Mouse (Mus musculus): ENCODE data around the gene Pik3ip1. TPM values are rescaled to one million over a fixed set of nuclear protein-coding genes. Genes with fewer than 3 reads are reported as not detected.

The Pik3ip1 gene
- polyA plus RNA-seq, 1 experiment from 2014 or later: 10.6 TPM

- Histone ChIP-seq H3K9ac (replicated peaks; ENCODE audit: low read length) (peak overlapping the region; percentile 41), H3K4me1 (ENCODE audit: control insufficient read depth, insufficient read depth, low read length) (peaks cover 4% of the 10 kb centered on the region), H3K27me3 (ENCODE audit: control insufficient read depth, insufficient read depth, low read length) (no peaks in the 10 kb centered on the region), H3K36me3 (replicated peaks; ENCODE audit: control insufficient read depth, insufficient read depth, low read depth, low read length) (no peaks in the 10 kb centered on the region), H3K9me3 (replicated peaks; ENCODE audit: control insufficient read depth, low read length) (no peaks in the 10 kb centered on the region), H3K27ac (replicated peaks; ENCODE audit: low read depth, low read length) (peak overlapping the region; percentile 4), H3K4me2 (ENCODE audit: low read depth, low read length) (peak overlapping the region; percentile 10; the same call in 1 of the 2 replicates), H3K4me3 (ENCODE audit: low read depth, low read length) (no peak overlapping the region)
- peak; percentile 70 for DNase-seq (ENCODE audit: low spot score)
- 10% methylated on average over 7 of the region's 7 CpGs for WGBS
- ATAC-seq (replicated peaks; ENCODE audit: insufficient number of reproducible peaks, low FRiP score, low TSS enrichment, low read depth): peak; percentile 36; the same call in 1 of the 2 replicates
These were observed 44.1 kb downstream of the Pik3ip1 start for GRCm38 (mm10) chr11:3374293-3374645.

- ATAC-seq (replicated peaks; ENCODE audit: insufficient number of reproducible peaks, low FRiP score, low TSS enrichment, low read depth) (no peak), DNase-seq (ENCODE audit: low spot score) (peak; percentile 61)
- Histone ChIP-seq H3K4me3 (ENCODE audit: low read depth, low read length) (no peak overlapping the region), H3K36me3 (replicated peaks; ENCODE audit: control insufficient read depth, insufficient read depth, low read depth, low read length) (no peaks in the 10 kb centered on the region), H3K27ac (replicated peaks; ENCODE audit: low read depth, low read length) (peak overlapping the region; percentile 4), H3K4me1 (ENCODE audit: control insufficient read depth, insufficient read depth, low read length) (peaks cover 4% of the 10 kb centered on the region), H3K4me2 (ENCODE audit: low read depth, low read length) (no peak overlapping the region), H3K27me3 (ENCODE audit: control insufficient read depth, insufficient read depth, low read length) (no peaks in the 10 kb centered on the region), H3K9ac (replicated peaks; ENCODE audit: low read length) (no peak overlapping the region), H3K9me3 (replicated peaks; ENCODE audit: control insufficient read depth, low read length) (no peaks in the 10 kb centered on the region)
- 42% methylated on average over 12 of the region's 12 CpGs for WGBS
These were observed 44.5 kb downstream of the Pik3ip1 start for GRCm38 (mm10) chr11:3374741-3375140.

DNA sequence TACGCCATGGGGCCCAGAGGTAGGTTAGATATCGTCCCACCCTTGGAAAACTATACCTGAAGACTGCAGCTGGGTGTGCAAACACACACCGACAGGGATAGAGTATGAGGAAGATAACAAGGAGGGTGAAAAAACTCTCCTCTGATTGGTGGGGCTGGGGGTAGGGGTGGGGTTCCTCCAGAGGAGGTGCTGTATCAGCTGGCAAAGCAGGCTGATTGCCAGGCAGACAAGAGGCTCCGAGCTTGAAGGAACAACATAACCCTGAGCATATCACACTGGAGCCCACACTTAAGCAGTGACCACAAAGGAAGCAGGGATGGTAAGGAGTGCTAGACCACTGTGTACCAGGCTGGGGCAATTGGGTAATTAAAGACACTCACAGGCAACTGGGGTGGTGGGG lies 49.2 kb downstream of the Pik3ip1 start:
- Histone ChIP-seq H3K9me3 (replicated peaks; ENCODE audit: control insufficient read depth, low read length) (no peaks in the 10 kb centered on the region), H3K4me1 (ENCODE audit: control insufficient read depth, insufficient read depth, low read length) (no peaks in the 10 kb centered on the region), H3K27me3 (ENCODE audit: control insufficient read depth, insufficient read depth, low read length) (no peaks in the 10 kb centered on the region), H3K4me3 (ENCODE audit: low read depth, low read length) (no peak overlapping the region), H3K27ac (replicated peaks; ENCODE audit: low read depth, low read length) (no peak overlapping the region), H3K36me3 (replicated peaks; ENCODE audit: control insufficient read depth, insufficient read depth, low read depth, low read length) (no peaks in the 10 kb centered on the region), H3K9ac (replicated peaks; ENCODE audit: low read length) (no peak overlapping the region), H3K4me2 (ENCODE audit: low read depth, low read length) (no peak overlapping the region)
- WGBS: 87% methylated on average over 4 of the region's 4 CpGs
- ATAC-seq (replicated peaks; ENCODE audit: insufficient number of reproducible peaks, low FRiP score, low TSS enrichment, low read depth) (no peak), DNase-seq (ENCODE audit: low spot score) (no peak)

DNA sequence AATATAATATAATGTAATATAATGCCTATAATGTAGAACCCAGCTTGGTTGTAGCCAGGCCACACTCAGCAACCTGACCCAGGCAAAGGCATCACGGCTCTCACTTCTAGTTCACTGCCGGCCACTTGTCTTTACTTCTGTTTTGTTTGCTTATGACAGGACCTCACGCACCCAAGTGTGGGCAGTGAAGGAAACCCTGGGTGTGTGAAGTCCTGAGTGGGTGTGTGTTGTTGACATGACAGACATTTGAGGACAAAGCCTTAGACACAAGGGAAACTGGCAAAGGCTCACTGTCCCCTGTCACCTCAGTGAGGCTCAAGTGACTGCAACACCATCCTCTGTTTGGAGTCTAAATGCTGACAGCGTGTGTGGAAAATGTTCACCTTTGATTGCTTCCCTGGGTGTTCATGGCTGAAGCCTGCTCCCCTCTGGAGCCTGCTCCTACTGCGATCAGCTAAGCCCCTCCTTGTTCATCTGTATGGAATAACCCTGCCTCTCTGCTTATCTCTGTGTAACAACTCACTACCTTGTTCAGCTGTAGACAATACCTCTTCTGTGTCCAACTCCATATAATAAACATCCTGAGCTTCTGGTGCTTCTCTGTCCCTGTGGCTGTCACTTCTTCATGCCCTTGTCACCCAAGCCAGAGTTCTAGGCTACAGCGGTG lies 51.1 kb downstream of the Pik3ip1 start:
- no peak overlapping the region for H3K4me3 ChIP-seq (ENCODE audit: low read depth, low read length)
- DNase-seq (ENCODE audit: low spot score) (no peak), ATAC-seq (replicated peaks; ENCODE audit: insufficient number of reproducible peaks, low FRiP score, low TSS enrichment, low read depth) (no peak)
- no peak overlapping the region for H3K27ac ChIP-seq (replicated peaks; ENCODE audit: low read depth, low read length)
- WGBS: 84% methylated on average over 6 of the region's 6 CpGs
- H3K9ac ChIP-seq (replicated peaks; ENCODE audit: low read length): no peak overlapping the region
- no peaks in the 10 kb centered on the region for H3K4me1 ChIP-seq (ENCODE audit: control insufficient read depth, insufficient read depth, low read length)
- H3K36me3 ChIP-seq (replicated peaks; ENCODE audit: control insufficient read depth, insufficient read depth, low read depth, low read length): no peaks in the 10 kb centered on the region
- H3K27me3 ChIP-seq (ENCODE audit: control insufficient read depth, insufficient read depth, low read length): no peaks in the 10 kb centered on the region
- no peak overlapping the region for H3K4me2 ChIP-seq (ENCODE audit: low read depth, low read length)
- no peaks in the 10 kb centered on the region for H3K9me3 ChIP-seq (replicated peaks; ENCODE audit: control insufficient read depth, low read length)

- no peak overlapping the region for H3K9ac ChIP-seq (replicated peaks; ENCODE audit: low read length)
- WGBS: 60% methylated on average over 5 of the region's 5 CpGs
- DNase-seq (ENCODE audit: low spot score) (no peak), ATAC-seq (replicated peaks; ENCODE audit: insufficient number of reproducible peaks, low FRiP score, low TSS enrichment, low read depth) (no peak)
- no peaks in the 10 kb centered on the region for H3K9me3 ChIP-seq (replicated peaks; ENCODE audit: control insufficient read depth, low read length)
- no peaks in the 10 kb centered on the region for H3K4me1 ChIP-seq (ENCODE audit: control insufficient read depth, insufficient read depth, low read length)
- no peak overlapping the region for H3K27ac ChIP-seq (replicated peaks; ENCODE audit: low read depth, low read length)
- no peak overlapping the region for H3K4me3 ChIP-seq (ENCODE audit: low read depth, low read length)
- no peaks in the 10 kb centered on the region for H3K36me3 ChIP-seq (replicated peaks; ENCODE audit: control insufficient read depth, insufficient read depth, low read depth, low read length)
- no peak overlapping the region for H3K4me2 ChIP-seq (ENCODE audit: low read depth, low read length)
- H3K27me3 ChIP-seq (ENCODE audit: control insufficient read depth, insufficient read depth, low read length): no peaks in the 10 kb centered on the region
These were observed 52.7 kb downstream of the Pik3ip1 start for GRCm38 (mm10) chr11:3382602-3383594.

DNA sequence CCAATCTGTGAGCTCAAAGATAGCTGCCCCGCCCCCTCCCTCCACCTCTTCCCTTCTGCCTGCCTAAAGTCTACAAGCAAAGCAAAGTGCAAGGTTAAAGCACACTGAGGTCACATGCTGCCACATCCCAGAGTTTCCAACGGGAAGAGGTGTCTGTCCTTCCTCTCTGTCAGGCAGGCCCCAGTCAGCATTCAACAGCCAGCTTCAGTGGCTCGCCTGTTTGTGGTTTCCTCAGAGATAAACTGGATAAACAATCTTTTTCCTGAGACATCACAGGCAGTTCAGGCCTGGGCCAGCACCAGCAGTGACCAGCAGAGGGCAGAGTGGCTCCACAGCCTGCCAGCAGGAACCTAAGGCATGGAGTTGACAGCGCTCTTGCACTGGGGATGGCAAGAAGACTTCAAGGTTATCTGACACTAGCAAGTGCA lies 56.8 kb downstream of the Pik3ip1 start:
- Histone ChIP-seq H3K4me2 (ENCODE audit: low read depth, low read length) (no peak overlapping the region), H3K27ac (replicated peaks; ENCODE audit: low read depth, low read length) (no peak overlapping the region), H3K4me1 (ENCODE audit: control insufficient read depth, insufficient read depth, low read length) (no peaks in the 10 kb centered on the region), H3K9me3 (replicated peaks; ENCODE audit: control insufficient read depth, low read length) (no peaks in the 10 kb centered on the region), H3K36me3 (replicated peaks; ENCODE audit: control insufficient read depth, insufficient read depth, low read depth, low read length) (no peaks in the 10 kb centered on the region; the same call in 1 of the 2 replicates), H3K4me3 (ENCODE audit: low read depth, low read length) (no peak overlapping the region), H3K9ac (replicated peaks; ENCODE audit: low read length) (no peak overlapping the region), H3K27me3 (ENCODE audit: control insufficient read depth, insufficient read depth, low read length) (no peaks in the 10 kb centered on the region)
- WGBS: 26% methylated on average over 4 of the region's 4 CpGs
- DNase-seq (ENCODE audit: low spot score) (peak; percentile 80), ATAC-seq (replicated peaks; ENCODE audit: insufficient number of reproducible peaks, low FRiP score, low TSS enrichment, low read depth) (peak; percentile 73)

DNA sequence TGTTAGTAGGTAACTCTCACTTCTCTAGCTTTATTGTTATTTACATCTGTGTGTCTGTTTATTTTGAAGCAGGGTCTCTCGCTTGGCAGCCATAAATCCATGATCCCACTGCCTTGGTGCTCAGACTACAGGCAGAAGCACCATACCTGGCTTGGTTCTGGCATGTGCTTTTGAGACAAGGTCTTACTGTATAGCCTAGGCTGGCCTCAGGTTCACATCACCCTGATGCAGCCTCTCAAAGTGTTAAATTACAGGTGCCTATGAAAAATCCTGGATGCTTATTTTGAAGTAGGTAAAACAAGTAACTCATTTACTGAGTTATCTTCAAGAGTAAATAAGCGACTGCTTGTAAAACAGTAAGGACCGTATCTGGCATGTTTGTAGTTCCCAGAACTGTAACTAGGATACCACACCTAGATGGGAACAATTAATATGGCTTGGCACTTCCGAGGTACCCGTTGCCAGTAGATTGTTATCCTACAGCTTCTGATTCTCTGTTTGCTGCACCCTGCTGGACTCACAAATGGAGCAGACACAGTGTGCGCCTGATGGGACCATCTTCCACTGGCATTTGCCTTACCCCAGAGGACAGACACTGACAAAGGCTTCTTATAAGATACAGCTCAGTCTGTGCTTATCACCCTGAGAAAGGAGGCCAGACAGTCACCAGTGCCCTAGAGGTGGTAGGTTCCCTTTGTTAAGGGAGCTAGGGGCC lies 57.4 kb downstream of the Pik3ip1 start:
- no peaks in the 10 kb centered on the region; the same call in 1 of the 2 replicates for H3K36me3 ChIP-seq (replicated peaks; ENCODE audit: control insufficient read depth, insufficient read depth, low read depth, low read length)
- 87% methylated on average over 6 of the region's 6 CpGs for WGBS

More for the DNA sequence above, 57.4 kb downstream of the Pik3ip1 start:
- Histone ChIP-seq H3K27ac (replicated peaks; ENCODE audit: low read depth, low read length) (no peak overlapping the region), H3K4me1 (ENCODE audit: control insufficient read depth, insufficient read depth, low read length) (no peaks in the 10 kb centered on the region), H3K4me2 (ENCODE audit: low read depth, low read length) (no peak overlapping the region), H3K9me3 (replicated peaks; ENCODE audit: control insufficient read depth, low read length) (no peaks in the 10 kb centered on the region), H3K27me3 (ENCODE audit: control insufficient read depth, insufficient read depth, low read length) (no peaks in the 10 kb centered on the region), H3K9ac (replicated peaks; ENCODE audit: low read length) (no peak overlapping the region), H3K4me3 (ENCODE audit: low read depth, low read length) (no peak overlapping the region)
- DNase-seq (ENCODE audit: low spot score) (no peak), ATAC-seq (replicated peaks; ENCODE audit: insufficient number of reproducible peaks, low FRiP score, low TSS enrichment, low read depth) (no peak)
